Mouse (Mus musculus) skeletal muscle tissue, adult 2 months (tissue): ENCODE data around the gene Golga4.
A peak's percentile ranks its signal among the peaks of the same experiment; 100 is the strongest.

Source experiments
- DNase-seq: peaks from one replicate; pipeline ENCODE4 v3.0.0-alpha.2; 2012; ENCODE audit warnings: low read depth, low spot score

Golga4 gene

DNA sequence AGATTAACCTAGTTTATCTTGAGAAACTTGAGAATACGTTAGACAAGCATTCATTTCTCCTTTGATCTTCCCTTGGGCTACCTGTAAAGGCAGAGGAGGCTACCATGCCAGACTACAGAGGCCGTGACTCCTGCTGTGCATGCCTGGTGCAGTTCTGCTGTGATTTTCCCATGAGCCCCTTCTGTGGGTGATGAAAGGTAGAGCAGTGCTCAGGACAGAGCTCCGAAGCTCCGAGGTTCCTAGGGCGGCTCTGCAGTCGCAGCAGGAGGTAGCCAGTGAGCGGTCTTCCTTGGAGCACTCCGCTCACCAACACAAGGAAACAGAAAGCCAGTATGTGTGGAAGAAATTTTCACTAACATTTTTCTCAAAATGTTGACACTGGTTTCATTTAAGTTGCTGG lies 15.6 kb downstream of the Golga4 start:
- DNase-seq: no peak

DNA sequence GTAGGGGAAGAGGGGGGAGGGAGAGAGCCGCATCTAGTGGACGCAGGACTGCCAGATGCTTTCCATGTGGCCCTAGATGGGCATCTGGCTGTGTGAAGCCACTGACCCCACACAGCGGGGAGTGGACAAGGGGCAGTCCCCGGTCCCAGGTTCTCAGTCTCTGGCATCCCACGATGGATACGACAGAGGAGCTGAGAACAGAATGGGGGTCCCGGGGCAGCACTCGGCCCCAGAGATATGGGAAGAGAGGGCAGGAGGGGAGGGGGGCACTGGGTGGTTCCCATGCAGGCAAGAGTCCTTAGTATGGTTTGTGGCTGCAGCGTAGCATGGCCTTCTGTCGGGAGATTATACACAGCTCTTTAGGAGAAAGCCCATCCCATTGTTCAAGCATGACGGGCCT lies 17.7 kb downstream of the Golga4 start:
- DNase-seq: no peak

DNA sequence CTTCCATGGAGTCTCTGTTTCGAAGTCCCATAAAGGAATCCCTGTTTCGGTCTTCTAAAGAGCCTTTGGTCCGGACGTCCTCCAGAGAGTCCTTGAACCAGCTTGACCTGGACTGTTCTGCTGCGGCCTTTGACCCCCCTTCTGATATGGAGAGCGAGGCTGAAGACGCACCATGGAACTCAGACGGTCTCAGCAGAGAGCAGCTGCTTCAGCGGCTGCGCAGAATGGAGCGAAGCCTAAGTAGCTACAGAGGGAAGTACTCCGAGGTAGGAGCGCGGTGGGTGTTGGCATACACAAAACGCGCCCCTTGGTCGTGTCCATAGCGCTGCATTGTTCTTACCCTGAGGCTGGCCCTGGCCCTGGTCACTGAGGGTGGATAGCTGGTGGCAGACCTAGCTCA lies 21.0 kb downstream of the Golga4 start:
- DNase-seq: no peak

DNA sequence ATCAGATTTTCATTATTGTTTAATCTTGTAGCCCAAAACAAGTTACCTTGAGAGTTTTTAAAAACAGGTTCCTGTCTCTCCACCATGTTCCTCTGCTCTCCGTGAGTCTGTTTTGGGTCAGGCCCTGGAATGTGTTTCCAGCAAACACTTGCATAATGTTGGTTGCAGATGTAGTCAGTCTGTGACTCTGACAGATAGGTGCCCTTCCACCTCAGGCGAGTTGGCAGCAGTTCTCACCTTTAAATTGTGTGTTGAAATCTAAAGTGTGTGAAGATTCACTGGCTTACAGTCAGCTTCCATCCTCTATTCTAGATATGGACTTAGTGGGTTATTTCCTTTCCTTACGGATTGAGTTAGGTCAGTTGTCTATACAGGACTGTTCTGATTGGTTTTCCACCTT lies 23.7 kb downstream of the Golga4 start:
- DNase-seq: no peak

DNA sequence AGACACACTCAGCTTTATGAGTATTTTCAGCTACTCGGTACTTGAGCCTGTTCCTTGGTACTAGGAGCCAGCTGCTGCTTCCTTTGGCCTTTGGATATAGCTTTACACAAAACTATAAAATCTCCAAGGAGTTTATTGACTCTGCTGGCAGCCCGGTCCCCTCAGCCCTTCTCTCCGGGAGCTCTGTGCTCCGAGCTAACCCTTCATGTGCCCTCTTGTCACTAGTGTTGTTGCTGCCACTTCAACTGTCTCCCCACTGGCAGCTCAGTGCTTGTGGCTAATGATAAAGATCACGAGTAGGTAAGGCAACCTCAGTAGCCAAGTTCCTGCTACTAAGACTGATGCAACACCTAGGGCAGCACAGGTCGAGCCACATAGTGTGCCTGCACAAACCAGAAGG lies 24.6 kb downstream of the Golga4 start:
- no peak for DNase-seq

DNA sequence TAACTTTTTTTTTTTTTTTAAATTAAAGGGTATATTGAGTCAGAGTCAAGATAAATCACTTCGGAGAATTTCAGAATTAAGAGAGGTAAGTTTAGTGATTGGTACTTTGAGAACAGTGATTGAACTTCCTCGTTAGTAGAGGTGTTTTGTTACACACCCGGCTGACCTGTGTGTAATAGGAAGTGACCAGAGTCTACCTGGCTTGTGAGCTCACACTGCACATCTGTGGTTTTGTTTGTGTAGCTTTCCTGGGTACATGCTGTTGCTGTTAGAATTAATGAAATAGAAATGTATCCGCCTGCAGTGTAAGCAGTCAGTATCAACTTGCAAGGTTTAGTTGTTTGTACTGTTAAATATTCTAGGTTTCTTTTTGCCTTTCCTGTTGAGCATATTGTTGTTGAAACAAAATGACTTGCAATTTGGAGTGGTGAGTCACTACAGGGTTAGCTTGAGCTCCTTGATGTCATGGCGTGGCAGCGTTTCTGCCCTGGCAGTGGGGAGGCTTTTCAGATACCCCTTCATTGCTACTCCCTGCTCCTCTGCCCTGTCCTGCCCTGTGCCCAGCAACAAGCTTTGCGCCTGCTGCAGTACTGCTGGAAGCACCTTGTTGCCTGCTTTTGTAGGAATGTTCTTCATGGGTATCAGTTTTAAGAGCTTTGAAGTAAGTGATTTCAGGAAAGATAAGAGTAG lies 26.6 kb downstream of the Golga4 start:
- DNase-seq: no peak

DNA sequence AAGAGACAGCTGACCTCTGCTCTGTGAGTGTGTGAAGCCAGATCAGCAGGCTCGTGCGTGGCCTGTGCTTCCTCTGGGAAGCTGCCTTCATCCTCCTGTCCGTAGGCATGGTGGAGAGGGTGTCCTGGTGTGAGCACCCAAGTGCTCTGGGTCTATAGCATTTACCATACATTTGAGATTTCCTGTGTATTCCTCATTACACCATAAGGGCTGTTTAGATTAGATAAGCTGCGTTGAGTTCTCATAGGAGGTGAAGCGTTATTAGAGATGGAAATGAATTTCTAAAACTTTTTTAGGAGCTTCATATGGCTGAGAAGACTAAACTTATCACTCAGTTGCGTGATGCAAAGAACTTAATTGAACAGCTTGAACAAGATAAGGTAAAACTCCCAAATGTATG lies 30.9 kb downstream of the Golga4 start:
- no peak for DNase-seq

DNA sequence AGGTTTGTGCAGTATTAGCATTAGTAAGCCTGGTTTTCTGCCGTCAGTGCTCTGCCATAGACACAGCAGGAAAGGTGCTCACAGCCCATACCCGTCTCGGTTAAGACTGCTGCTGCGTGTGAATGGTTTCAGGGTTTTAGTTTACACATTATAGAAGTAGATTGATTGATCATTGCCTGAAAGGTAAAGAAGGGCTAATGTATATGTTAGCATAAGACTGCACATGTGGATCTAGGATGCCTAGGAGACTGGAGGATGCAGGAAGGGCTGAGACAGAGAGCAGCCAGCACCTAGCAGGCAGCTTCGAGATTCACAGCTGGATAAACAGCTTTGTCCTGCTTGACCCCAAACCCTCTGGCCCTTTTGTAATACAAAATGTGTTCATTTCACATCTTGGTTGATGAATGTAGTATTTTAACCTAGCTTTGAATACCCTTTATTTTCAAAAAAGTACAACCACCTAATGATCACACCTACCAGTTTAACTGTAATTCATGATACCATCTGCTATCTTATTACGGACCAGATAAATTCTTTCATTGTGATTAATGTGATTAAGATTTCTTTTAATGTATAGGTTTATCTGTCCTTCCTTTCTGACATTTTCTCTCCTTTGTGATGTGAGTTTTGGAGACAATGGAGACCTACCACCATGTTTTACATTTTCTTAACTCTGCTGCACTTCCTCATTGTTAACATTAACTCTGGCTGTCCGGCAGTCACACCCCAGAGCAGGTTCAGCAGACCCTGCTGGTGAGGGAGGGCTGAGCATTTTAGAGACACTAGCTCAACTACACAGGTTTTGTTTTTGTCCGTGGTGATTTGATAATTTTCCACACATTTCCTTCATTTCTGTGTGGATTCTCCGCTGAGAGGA lies 31.6 kb downstream of the Golga4 start:
- no peak for DNase-seq

DNA sequence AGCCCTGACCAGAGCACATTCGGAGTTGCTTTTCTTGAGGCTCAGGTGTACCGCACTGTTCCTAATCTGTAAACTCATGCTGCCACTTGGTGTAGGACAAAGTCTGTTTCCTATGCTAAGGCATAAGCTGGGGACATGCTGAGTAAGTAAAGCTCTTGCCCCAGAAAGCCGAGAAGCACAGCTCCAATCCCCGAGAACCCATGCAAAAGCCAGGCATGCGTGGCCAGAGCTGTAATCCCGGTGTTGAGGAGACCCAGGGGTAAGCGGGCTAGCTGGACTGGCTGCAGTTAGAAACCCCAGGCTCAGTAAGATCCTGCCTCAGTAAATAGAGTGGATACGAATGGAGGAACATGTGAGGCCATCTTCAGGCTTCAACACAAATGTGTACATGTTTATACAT lies 35.8 kb downstream of the Golga4 start:
- DNase-seq: no peak

DNA sequence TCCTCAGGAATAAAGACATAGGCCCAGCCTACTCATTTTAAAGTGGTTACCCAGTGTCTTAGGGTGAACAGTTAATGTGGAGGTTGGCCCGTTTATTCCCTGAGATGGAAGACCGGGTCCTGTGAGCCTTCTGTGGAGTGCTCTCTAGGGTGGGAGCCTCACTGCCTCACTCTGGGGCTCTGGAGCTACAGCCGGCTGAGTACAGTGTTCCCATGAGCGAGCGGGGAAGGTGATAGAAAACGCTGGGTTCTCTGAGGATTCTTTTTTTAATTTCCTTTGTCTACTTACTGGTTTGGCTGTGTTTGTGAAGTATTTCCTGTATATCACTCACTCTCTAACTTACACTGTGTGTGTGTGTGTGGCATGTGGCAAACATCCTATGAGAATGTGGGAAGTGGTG lies 39.1 kb downstream of the Golga4 start:
- no peak for DNase-seq

DNA sequence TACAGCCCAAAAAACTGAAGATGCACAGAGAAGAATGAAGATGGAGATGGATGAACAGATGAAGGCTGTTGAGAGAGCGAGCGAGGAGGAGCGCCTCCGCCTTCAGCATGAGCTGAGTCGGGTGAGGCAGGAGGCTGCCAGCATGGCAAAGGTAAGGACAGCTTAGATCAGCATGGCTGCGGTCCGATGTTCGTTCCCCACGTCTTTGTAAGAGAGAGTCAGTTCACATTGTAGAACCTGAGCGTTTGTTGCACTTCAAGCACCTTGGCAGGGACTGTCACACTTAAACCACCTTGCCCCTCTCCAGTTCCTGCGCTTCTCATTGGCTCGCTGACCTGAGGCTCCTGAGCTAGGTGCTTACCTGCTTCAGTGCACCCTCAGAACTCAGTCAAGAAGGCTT lies 42.6 kb downstream of the Golga4 start:
- DNase-seq: no peak

DNA sequence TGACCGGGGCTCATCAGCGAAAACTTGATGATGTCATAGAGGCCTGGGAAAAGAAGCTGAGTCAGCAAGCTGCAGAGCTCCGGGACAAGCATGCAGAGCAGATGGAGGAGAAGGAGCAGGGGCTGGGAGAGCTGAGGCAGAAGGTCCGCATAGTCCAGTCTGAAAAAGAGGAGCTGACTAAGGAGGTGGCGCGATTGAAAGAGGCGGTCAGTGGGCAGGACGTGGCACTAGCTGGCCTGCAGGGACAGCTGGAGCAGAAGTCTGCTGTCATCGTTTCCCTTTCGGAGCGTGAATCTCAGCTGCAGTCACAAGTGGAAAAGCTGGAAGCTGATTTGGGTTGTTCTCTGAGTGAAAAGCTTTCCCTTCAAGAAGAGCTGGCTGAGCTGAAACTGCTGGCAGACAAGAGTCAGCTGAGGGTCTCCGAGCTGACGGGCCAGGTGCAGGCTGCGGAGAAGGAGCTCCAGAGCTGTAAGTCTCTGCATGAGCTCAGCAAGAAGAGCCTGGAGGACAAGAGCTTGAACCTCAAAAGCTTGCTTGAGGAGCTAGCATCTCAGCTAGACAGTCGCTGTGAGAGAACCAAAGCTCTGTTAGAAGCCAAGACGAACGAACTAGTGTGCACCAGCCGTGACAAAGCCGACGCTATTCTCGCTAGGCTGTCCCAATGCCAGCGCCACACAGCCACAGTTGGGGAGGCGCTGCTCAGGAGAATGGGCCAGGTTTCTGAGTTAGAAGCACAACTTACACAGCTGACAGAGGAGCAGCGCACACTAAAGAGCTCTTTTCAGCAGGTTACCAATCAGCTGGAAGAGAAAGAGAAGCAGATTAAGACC lies 51.1 kb downstream of the Golga4 start:
- DNase-seq: peak; percentile 19

DNA sequence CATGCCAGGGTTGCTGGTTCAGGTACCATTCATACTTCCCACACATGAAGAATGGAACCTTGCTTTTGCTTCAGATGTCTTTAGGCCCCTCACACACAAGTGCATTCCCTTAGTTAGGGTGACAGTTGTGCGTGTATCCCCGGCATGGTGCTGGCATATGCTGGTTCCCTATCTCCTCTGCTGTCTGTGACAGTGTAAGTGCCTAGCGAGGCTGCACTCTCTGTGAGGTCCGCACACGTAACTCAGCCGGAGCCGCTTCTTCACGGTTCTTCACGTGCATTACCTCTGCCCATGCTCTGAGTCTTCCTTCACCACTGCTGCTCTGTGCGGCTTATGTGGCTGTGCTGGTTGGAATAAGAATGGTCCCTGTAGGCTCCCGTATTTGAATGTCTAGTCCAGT lies 57.3 kb downstream of the Golga4 start:
- DNase-seq: no peak

DNA sequence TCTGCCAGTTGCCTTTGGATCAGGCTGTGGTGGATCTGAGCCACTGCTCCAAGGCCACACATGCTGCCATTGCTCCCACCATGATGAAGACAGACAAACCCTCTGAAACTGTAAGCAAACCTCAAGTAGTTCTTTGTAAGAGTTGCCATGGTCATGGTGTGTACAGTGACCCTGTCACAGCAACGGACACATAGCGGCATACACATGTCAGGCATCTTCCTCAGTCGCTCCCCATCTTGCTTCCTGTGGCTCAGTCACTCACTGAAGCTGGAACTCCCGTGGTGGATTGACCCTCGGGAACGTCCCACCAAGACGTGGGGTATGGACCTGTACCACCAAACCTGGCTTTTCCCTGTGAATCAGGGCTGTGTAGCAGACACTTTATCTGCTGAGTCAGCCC lies 57.8 kb downstream of the Golga4 start:
- DNase-seq: no peak

DNA sequence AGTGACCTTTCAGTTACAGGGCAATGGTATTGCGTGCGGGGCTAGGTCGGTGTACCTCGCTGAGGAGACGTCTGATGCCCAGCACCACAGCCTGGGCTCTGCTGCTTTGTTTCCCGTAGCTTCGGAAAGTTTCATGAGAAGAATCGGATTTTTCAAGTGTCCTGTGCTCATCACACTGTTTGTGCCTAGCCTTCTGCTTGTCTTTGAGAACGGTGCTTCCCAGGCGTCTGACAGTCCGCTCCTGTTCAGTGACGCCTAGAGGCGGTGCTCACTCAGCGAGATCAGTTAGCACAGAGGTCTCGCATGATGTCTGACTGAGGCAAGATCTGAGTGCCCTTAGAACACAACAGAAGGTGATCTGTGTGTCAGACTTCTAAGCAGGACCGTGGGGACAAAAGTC lies 58.6 kb downstream of the Golga4 start:
- no peak for DNase-seq

DNA sequence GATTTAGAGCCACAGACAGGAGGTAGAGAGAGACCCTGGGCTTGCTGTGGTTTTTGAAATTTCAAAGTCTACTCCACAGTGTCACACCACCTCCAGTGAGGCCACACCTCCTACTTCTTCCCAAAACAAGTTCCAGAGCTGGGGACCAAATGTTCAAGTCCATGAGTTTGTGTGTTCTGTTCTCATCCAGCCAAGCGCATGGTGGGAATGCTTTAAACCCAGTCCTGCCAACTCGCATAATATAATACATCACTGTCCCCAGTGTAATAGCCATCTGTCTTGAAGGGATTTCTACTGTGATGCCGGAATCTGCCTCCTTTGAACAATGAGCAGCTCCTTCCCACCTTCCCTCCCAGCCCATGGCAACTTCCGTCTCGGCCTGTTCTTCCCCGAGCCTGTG lies 63.3 kb downstream of the Golga4 start:
- no peak for DNase-seq

DNA sequence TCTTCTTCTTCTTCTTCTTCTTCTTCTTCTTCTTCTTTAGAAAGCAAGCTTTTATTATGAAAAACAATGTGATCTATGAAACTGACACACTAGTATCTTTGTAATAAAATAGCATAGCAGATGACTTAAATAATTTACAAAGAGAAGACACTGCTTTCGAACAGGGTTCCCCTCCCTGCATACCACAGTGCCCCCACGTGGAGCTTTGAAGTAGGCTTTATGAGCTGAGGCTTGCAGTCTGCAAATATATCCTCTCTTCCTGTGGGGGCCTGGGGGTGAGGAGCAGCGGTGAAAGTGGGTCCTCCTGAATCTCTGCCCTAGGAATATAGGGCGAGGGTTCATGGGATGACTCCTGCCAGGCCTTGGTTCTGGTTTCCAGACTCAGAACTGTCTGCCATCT lies 64.8 kb downstream of the Golga4 start:
- DNase-seq: no peak

DNA sequence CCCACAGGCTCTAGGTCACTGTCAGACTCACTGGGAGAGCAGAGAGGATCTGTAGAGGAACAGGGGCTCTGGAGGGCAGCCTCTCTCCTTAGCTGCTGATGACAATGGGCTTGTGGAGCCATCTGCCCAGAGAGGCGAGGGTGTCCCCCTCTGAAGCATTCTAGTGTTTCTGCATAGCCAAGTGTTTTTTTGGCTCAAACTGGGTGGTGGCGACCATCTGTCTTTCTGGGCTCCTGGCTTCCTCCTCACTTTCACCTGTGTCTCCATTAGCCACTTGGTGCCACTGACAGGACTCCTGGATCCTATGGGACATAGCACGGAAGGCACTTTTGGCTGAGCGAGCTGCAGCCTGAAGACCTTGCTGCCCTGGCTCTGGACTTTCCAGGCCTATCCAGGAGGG lies 65.6 kb downstream of the Golga4 start:
- no peak for DNase-seq

DNA sequence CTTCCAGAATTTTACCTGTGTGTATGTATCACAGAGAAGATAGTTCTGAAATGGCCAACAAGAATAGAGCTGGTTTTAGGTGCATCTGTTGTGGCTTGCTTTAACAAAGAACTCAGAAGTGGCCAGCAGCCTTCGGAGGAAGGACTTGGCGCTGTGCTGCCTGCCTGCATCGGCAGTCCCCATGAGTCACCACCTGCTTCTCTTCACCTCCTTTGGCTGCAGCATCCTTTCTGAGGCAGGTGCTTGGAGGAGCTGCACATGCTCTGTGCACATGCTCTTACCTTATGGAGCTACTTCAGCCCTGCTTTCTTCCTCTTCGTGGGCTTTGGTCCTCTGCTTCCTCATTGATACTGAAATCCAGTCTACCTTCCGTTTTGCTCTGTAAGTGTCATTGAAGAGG lies 68.8 kb downstream of the Golga4 start:
- DNase-seq: no peak

DNA sequence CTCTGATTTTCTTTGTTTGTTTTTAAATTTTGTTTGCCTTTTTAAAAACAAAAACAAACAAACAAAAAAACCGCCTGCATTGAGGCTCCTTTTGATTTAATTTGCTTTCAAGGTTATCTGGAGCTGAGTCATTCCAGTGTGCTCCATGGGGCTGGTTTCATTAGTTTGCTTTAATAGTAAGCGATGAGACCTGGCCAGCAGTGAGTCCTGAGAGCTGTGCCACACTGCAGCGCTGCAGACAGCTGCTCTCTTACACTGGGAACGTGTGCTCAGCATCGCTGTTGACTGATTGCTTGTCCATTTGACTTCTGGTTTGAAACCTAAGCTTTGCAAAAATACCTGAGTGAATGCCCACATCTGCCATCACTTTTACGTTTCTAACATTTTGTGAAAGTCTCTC lies 74.3 kb downstream of the Golga4 start:
- no peak for DNase-seq

DNA sequence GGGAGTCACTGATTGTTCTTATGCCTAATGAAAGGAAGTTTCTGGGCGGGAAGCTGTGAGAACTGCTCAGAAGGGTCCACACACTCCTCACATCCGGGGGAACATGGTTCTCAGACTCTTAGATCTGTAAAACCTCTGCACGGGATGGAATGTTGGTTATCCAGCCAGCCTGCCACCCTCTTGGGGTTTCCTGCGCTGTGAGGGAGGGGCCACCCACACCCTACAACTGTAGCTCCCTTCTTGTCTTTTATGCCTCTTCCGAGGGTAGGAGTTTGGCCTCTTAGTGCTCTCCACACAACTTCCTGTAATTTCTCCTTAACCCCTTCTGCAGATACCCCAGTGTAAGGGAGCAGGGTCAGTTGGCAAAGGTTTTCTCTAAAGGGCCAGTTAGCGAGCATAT lies 76.7 kb downstream of the Golga4 start:
- no peak for DNase-seq

DNA sequence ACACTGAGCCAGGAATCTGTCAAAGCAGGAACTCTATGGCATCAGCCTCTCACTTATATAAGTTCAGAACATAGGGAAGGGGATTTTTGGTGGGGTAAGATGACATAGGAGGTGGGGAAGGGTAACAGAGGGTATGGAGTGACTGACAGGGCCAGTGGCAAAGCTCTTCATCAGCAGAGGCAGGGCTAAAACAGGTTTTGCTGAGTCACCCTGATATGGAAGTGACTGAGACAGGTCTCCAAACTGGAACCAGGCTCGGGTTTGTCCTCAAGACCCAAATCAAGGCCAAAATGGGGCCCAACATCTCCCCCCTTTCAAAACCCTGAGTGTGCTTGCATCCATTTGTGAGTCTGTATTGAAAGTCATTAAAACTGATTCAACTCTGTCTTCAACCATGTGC lies 78.8 kb downstream of the Golga4 start:
- no peak for DNase-seq

DNA sequence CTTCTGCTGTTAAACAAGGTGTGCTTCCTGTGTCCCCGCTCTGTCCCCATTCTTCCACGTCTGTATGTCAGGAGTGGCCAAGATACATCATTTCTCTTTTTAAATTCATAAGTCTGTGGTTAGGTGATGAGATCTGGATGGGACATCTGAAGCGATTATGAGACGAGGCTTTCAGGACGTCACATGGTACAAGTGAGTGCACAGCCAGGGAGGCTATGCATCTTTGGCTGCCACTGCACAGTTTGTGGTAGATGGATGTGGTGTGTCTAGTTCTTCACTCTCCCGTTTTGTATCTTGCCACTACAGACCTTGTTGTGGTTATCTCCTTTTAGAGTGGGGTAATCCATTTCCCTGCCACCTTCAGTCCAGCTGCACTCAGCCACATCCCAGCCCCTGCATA lies 79.9 kb downstream of the Golga4 start:
- DNase-seq: no peak
